Mouse (Mus musculus) ES-Bruce4 (cell line): ENCODE results near the gene Tmem201. TPM values are rescaled to one million over a fixed set of nuclear protein-coding genes. Genes with fewer than 3 reads are reported as not detected.

ENCODE experiments used
- H3K27ac ChIP-seq: 2 replicates; pipeline ENCODE4 v1.5.1; 2012; ENCODE audit warnings: low read length, inconsistent platforms; ENCODE audit not compliant: insufficient read depth
- H3K27me3 ChIP-seq: 2 replicates; pipeline ENCODE4 v1.6.1; 2012; ENCODE audit warnings: mild to moderate bottlenecking, low read length, inconsistent platforms; ENCODE audit not compliant: control insufficient read depth, poor library complexity, insufficient read depth, severe bottlenecking
- H3K36me3 ChIP-seq: 2 replicates; pipeline ENCODE4 v1.6.1; 2012; ENCODE audit warnings: inconsistent platforms, mild to moderate bottlenecking, low read length, moderate library complexity; ENCODE audit not compliant: control insufficient read depth, poor library complexity, insufficient read depth, severe bottlenecking
- H3K4me1 ChIP-seq: one replicate; pipeline ENCODE4 v1.8.1; 2011; ENCODE audit warnings: low read length; ENCODE audit not compliant: control insufficient read depth, insufficient read depth
- H3K4me3 ChIP-seq: 2 replicates; pipeline ENCODE4 v1.5.1; 2011; ENCODE audit warnings: low read depth, mild to moderate bottlenecking, low read length
- H3K9ac ChIP-seq: 2 replicates; pipeline ENCODE4 v1.6.1; 2012; ENCODE audit warnings: low read depth, mild to moderate bottlenecking, inconsistent platforms; ENCODE audit not compliant: poor library complexity, severe bottlenecking
- H3K9me3 ChIP-seq: replicated peaks from 2 replicates; pipeline ENCODE4 v1.6.1; 2012; ENCODE audit warnings: mild to moderate bottlenecking, low read length, inconsistent platforms; ENCODE audit not compliant: control insufficient read depth, poor library complexity, insufficient read depth, severe bottlenecking
- CTCF ChIP-seq: IDR thresholded peaks from one replicate; pipeline ENCODE4 v1.8.1; 2011; ENCODE audit warnings: low read depth, low read length
- EP300 ChIP-seq: IDR thresholded peaks from 2 replicates; pipeline ENCODE4 v1.6.1; 2011; ENCODE audit warnings: low read depth, low read length; ENCODE audit not compliant: insufficient read depth
- POLR2A ChIP-seq: IDR thresholded peaks from one replicate; pipeline ENCODE4 v1.8.1; 2011; ENCODE audit warnings: low read length; ENCODE audit not compliant: insufficient read depth
- polyA plus RNA-seq: library from polyadenylated mRNA; stranded (reverse); fragments of >200 nt; gene quantifications from 2 replicates; pipeline ENCODE4 v1.2.4, GENCODE M21; 2011; ENCODE audit warnings: low read depth; ENCODE audit not compliant: missing spikeins, insufficient read depth, insufficient read length

The Tmem201 gene
- polyA plus RNA-seq, 1 experiment: 29.9 TPM

- no peak overlapping the region for H3K4me3 ChIP-seq
- no peak for TF ChIP-seq POLR2A
- TF ChIP-seq EP300: no peak
- TF ChIP-seq CTCF: no peak
- no peaks in the 10 kb centered on the region for H3K9me3 ChIP-seq
- H3K4me1 ChIP-seq: peaks cover 8% of the 10 kb centered on the region
- H3K27ac ChIP-seq: no peak overlapping the region
- no peaks in the 10 kb centered on the region for H3K36me3 ChIP-seq
- H3K9ac ChIP-seq: no peak overlapping the region
- no peaks in the 10 kb centered on the region for H3K27me3 ChIP-seq
Observed at GRCm38 (mm10) chr4:149740301-149740700, 2.5 kb upstream of the Tmem201 start.

GRCm38 (mm10) chr4:149739478-149739877 is 1.6 kb upstream of the Tmem201 start:
- H3K36me3 ChIP-seq: no peaks in the 10 kb centered on the region
- H3K27me3 ChIP-seq: no peaks in the 10 kb centered on the region
- no peak overlapping the region for H3K27ac ChIP-seq
- no peak overlapping the region for H3K9ac ChIP-seq
- TF ChIP-seq EP300: no peak
- TF ChIP-seq POLR2A: no peak
- TF ChIP-seq CTCF: no peak
- H3K4me3 ChIP-seq: no peak overlapping the region
- no peaks in the 10 kb centered on the region for H3K9me3 ChIP-seq
- H3K4me1 ChIP-seq: peaks cover 8% of the 10 kb centered on the region

DNA sequence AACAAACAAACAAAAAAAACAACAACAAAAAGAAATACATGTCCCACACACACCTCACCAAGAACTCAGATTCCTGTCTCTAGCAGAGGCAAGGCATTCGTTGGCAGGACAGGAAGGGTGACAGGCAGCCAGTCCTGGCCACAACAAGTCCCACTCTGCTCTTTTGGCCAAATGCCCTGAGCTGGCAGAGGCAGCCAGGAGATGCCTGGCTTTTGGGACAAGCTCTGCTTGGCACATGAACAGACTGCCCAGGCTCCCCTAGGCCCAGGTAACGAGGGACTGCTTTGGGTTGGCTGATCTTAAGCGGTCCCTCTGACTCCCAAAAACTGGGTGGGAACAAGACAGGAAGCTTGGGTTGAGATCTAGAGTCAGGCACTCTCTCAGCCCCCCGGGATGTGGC is 1.3 kb downstream of the Tmem201 start:
- Histone ChIP-seq H3K36me3 (no peaks in the 10 kb centered on the region), H3K4me3 (peak overlapping the region; percentile 81), H3K27me3 (no peaks in the 10 kb centered on the region), H3K9ac (peak overlapping the region; percentile 79), H3K27ac (no peak overlapping the region), H3K4me1 (peaks cover 9% of the 10 kb centered on the region), H3K9me3 (no peaks in the 10 kb centered on the region)
- no peak for TF ChIP-seq EP300
- TF ChIP-seq CTCF: no peak
- no peak for TF ChIP-seq POLR2A

- Histone ChIP-seq H3K4me3 (no peak overlapping the region), H3K27me3 (no peaks in the 10 kb centered on the region), H3K27ac (no peak overlapping the region), H3K9me3 (no peaks in the 10 kb centered on the region), H3K4me1 (peaks cover 13% of the 10 kb centered on the region), H3K36me3 (no peaks in the 10 kb centered on the region), H3K9ac (no peak overlapping the region)
- no peak for TF ChIP-seq POLR2A
- TF ChIP-seq CTCF: no peak
- no peak for TF ChIP-seq EP300
Observed at GRCm38 (mm10) chr4:149735624-149736250, 2.1 kb downstream of the Tmem201 start.

DNA sequence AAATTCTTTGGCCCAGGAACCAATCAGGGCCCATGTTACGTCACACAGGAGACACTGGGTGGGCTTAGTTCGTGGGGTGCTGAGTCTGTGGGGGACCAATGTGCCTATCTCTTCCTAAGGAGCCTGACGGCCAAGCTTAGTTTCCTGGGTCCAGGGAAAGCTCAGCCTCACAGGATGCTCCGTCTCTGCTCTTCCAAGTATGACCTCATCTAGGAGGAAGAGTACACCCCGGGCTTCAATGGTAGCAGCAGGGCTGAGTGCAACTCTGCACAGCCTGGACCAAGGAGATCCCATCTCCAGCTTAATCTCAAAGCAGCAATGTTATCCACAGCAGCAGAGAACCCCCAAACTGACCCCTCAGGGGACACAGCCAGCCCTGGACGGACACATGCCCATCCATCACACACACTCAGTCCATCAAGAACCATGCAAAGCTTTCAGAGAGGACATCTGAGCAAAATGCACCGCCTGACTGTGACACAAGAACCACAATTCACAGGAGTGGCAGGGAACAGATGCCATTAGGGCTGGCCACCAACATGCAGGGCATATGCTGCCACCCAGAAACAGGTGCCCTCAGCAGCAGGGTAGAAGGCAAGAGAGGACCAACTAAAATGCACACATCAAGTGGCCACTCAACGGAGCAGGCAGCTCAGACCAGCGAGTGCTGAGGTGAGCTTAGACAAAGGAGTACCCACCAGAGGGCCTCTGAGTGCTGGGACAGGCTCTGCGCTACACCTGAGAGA is 2.9 kb downstream of the Tmem201 start:
- no peak overlapping the region for H3K9ac ChIP-seq
- no peak overlapping the region for H3K27ac ChIP-seq
- no peaks in the 10 kb centered on the region for H3K27me3 ChIP-seq
- no peaks in the 10 kb centered on the region for H3K36me3 ChIP-seq
- TF ChIP-seq CTCF (no peak), POLR2A (no peak), EP300 (no peak)
- no peaks in the 10 kb centered on the region for H3K9me3 ChIP-seq
- H3K4me1 ChIP-seq: peaks cover 13% of the 10 kb centered on the region
- H3K4me3 ChIP-seq: no peak overlapping the region

- no peaks in the 10 kb centered on the region for H3K27me3 ChIP-seq
- H3K4me3 ChIP-seq: no peak overlapping the region
- TF ChIP-seq EP300: no peak
- TF ChIP-seq POLR2A: no peak
- no peak for TF ChIP-seq CTCF
- peaks cover 10% of the 10 kb centered on the region for H3K4me1 ChIP-seq
- H3K9ac ChIP-seq: no peak overlapping the region
- H3K9me3 ChIP-seq: no peaks in the 10 kb centered on the region
- H3K27ac ChIP-seq: no peak overlapping the region
- no peaks in the 10 kb centered on the region for H3K36me3 ChIP-seq
Observed at GRCm38 (mm10) chr4:149734246-149734645, 3.6 kb downstream of the Tmem201 start.
